Mouse (Mus musculus) mouse trophoblast stem cell (cell line): ENCODE measurements around the gene Pcgf6.
"Not testable (repeated sequence)": the region's sequence is repeated elsewhere in the genome, so short reads cannot be mapped to it uniquely, and the experiment has no call there.

Experiments used
- in situ Hi-C, 2 experiments: fragments of 300-500 bp; cut with MseI, MboI; formaldehyde crosslinking; loops; 2 replicates in 1 of 2; 3 replicates in 1 of 2; pipeline ENCODE4 v1.15.1; 2025

Gene Pcgf6

GRCm38 (mm10) chr19:47026513-47026912, 24.2 kb downstream of the Pcgf6 start:
- in situ Hi-C loops, result no loop called here

GRCm38 (mm10) chr19:47024954-47025353, 25.8 kb downstream of the Pcgf6 start:
- in situ Hi-C loops, result no loop called here

- in situ Hi-C loops, result no loop called here
Observed at GRCm38 (mm10) chr19:47023546-47023945, 27.2 kb downstream of the Pcgf6 start.

- in situ Hi-C loops, result no loop called here
Observed at GRCm38 (mm10) chr19:47022709-47023108, 28.0 kb downstream of the Pcgf6 start.

GRCm38 (mm10) chr19:47019326-47019725, 31.4 kb downstream of the Pcgf6 start:
- in situ Hi-C loops, result no loop called here

- in situ Hi-C loops, result no loop called here
Observed at GRCm38 (mm10) chr19:47018330-47018729, 32.4 kb downstream of the Pcgf6 start.

- in situ Hi-C loops, result no loop called here
Observed at GRCm38 (mm10) chr19:47017831-47018230, 32.9 kb downstream of the Pcgf6 start.

DNA sequence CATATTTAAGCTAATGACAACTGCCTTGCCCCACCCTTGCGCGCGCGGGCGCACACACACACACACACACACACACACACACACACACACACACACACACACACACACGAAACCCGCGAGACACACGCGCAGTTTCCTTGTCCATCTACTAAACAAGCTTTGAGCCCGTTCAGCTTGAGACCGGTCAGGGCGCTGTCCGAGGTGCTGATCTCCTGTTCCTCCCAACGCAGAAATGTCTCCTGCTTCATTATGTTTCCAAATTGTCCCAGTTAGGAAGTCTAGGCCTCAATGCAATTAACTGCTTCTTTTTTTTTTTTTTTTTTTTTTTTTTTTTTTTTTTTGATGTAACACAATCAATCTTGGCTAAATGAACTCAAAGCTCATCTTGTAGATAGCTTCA, 34.2 kb downstream of the Pcgf6 start:
- in situ Hi-C loops, result no loop called here

- in situ Hi-C loops, result no loop called here
Observed at GRCm38 (mm10) chr19:47015965-47016364, 34.7 kb downstream of the Pcgf6 start.

DNA sequence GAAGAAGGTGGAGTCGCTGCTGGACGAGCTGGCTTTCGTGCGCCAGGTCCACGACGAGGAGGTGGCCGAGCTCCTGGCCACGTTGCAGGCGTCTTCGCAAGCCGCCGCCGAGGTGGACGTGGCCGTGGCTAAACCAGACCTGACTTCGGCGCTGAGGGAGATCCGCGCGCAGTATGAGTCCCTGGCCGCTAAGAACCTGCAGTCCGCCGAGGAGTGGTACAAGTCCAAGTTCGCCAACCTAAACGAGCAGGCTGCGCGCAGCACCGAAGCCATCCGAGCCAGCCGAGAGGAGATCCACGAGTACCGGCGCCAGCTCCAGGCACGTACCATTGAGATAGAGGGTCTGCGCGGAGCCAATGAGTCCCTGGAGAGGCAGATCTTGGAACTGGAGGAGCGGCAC, 35.3 kb downstream of the Pcgf6 start:
- in situ Hi-C loops, result no loop called here

GRCm38 (mm10) chr19:47014447-47015381, 36.0 kb downstream of the Pcgf6 start, which contains the start of the genes Ina and Nt5c2:
Gene Ina (plus strand): TSS chr19:47014698.
Gene Nt5c2 (minus strand): TSS chr19:47015153.
- in situ Hi-C loops, result no loop called here

DNA sequence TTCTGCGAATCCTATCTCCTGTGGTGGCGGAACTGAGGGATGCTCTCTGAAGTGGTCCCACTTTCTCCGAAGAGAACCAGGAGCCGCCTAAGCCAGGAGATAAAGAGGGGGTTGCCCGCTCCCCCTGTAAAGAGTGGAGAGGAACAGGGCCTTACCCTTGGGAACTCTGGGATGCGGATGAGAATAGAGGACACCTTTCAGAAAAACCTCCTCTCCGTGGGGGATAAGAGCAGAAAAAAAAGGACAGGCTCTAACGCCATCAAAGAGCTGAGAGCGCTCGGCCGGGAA, 36.6 kb downstream of the Pcgf6 start:
- in situ Hi-C loops, result no loop called here

DNA sequence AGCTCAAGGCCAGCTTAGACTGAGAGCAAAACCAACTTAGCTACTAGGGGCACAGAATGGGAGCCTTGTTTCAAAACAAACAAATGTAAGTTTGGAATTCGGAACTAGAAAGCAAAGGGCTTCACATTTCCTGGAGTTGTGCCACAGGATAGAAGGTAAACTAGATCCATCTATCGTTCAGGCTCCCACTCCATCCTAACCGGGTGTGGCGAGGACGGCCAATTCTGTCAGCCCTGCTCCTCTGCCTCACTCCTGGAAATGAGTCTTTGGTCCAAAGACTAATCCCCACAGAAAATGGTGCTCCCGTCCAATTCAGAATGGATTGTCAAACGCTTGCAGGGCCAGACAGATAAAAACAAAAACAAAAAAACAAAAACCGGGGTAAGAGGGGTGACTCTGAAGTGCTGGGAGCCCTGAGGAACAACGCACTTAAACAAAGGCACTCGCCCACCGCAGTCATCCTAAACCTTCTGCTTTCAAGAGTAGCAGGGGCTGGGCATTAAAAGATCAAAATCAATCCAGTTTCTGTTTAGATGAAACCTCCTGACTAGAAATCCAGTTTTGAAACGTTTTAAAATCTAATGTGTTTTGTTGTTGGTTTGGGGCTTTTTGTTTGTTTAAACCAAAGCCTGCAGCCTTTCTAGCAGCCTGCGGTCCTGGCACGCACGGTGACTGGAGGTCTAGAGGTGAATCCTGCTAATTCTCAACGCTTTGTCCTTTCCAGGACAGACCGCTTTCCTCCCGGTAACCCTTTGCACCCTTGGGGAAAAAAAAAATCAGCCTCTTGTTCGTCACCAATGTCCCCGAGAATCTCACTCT, 37.2 kb downstream of the Pcgf6 start:
- in situ Hi-C loops, result no loop called here

- in situ Hi-C loops, result no loop called here
Observed at GRCm38 (mm10) chr19:47012521-47013130, 38.1 kb downstream of the Pcgf6 start.

DNA sequence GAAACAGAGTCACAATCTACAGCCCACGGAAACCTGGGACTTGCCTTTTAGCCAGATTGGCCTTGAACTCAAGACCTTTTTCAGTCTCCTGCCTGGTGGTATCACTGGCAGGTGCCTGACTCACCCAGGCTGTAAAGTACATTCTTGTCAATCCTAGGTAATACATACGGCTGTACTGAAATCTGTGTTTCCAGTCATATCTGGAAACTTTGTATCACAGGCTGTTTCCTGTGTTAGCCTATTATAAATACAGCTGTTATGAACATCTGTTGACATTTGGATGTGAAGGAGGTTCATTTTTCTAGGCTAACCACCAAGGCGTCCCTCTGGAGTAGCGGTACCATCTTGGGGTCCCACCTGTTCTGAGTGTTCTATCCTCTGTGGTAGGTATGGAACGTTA, 40.8 kb downstream of the Pcgf6 start:
- in situ Hi-C loops, result no loop called here

GRCm38 (mm10) chr19:47009420-47009819, 41.3 kb downstream of the Pcgf6 start:
- in situ Hi-C loops, result no loop called here

DNA sequence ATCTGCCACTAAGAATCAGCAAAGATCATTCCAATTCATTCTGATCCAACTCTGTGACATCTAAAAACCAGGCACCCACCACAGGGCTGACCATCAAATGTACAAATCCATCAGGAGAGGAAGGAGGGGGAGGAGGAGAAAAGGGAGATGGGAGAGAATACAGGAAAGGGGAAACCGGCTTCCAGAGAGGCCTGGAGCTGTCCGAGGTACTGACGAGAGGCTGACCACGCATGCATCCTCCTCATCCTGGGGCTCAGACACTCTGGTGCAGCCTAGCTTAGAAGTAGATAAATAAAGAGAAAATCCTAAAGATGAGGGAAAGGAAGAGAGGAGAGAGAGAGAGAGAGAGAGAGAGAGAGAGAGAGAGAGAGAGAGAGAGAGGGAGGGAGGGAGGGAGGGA, 44.4 kb downstream of the Pcgf6 start:
- in situ Hi-C loops, result no loop called here

- in situ Hi-C loops, result no loop called here
Observed at GRCm38 (mm10) chr19:47005873-47006272, 44.8 kb downstream of the Pcgf6 start.

DNA sequence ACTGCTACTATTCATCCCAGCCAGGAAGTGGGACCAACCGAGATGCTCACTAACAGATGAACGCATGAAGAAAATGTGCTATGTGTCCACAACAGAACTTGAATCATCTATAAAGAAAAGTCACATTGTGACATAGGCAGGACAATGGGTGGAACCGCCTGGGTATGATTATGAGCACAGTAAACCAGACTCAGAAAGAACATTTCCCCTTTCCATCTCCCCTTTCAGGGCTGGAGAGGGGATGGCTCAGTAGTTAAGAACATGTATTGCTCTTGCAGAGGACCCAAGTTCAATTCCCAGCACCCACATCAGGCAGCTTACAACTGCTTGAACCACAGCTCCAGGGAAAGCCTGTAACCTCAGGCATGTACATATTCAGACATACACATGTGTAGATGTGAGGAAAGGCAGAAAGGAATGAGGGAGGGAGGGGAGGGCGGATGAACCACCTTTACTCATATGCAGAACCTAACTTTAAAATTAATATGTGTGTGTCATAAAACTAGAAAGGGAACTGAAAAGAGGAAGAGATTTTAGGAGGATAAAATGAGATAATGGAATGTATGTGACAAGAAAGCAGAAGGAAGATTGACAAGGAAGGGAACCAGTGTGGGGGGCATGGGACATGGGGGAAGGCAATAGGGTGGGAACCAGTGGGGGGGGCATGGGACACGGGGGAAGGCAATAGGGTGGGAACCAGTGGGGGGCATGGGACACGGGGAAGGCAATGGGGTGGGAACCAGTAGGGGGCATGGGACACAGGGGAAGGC, 46.8 kb downstream of the Pcgf6 start:
- in situ Hi-C loops, result no loop called here

DNA sequence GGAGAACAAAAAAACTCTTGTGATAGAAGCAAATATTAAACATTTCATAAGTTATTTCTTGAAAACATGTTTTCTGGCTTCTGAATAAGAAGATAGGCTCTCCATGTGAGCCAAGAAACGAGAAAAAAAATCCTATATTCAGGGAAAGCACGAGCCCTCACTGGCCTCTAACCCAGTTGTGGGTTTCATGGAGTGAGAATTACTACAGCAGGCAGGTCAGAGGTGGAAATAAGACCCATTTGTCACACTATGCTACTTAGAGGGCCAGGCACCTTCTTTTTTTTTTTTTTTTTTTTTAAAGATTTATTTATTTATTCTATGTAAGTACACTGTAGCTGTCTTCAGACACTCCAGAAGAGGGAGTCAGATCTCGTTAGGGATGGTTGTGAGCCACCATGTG, 50.3 kb downstream of the Pcgf6 start:
- in situ Hi-C loops, result not testable (repeated sequence)

GRCm38 (mm10) chr19:46999753-47000152, 51.0 kb downstream of the Pcgf6 start:
- in situ Hi-C loops, result loop anchor here in 1 of 2 experiments (10.0 kb wide), 1 partner anchor 245 kb away; no protein-coding TSS in a partner anchor
